ENCODE assay signal across 1 mouse cellular context in the genomic region with DNA sequence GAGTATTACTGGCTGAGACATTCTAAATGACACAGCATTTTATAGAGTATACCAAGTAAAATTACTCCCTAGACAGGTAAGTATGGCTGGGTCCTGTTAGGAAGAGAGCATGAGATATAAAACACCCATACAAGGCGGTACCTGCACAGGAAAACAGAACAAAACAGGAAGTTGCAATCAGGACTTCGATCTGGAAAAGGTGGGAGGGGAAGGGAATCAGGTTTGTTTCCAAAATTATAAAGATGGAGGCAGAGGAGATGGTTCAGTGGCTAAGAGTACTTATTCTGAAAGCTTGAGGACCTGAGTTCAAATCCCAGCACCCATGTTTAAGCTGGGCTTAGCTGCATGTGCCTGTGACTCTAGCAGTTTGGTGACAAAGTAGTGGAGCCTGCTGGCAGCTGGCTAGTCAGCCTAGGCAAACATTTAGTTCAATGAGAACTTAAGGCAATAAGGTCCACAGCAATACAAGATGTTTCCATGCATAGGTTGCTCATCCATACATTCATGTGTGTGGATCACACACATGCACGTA.
TF ChIP-seq lines count a peak whose summit lies in the region.

No protein-coding gene starts in this region.

TF ChIP-seq in CH12.LX, 34 proteins besides CTCF, POLR2A, EP300 and RAD21 (continued from another document):
- no peak for TF ChIP-seq GABPA (IDR thresholded peaks at IDR 0.05; ENCODE audit: insufficient replicate concordance, low read depth, low read length)
- no peak for TF ChIP-seq ZC3H11A (IDR thresholded peaks at IDR 0.05; ENCODE audit: low read depth, low read length)
- TF ChIP-seq ETS1 (conservative IDR thresholded peaks at IDR 0.05; ENCODE audit: low read depth, low read length): no peak
- no peak for TF ChIP-seq USF1 (IDR thresholded peaks at IDR 0.05; ENCODE audit: low read depth, low read length)
- no peak for TF ChIP-seq RCOR1 (conservative IDR thresholded peaks at IDR 0.05; ENCODE audit: low read depth, low read length)
- TF ChIP-seq CHD1 (IDR thresholded peaks at IDR 0.05; ENCODE audit: low read depth, low read length): no peak
- TF ChIP-seq IRF4 (IDR thresholded peaks at IDR 0.05; ENCODE audit: low read depth, low read length): no peak
- TF ChIP-seq BHLHE40 (IDR thresholded peaks at IDR 0.05; ENCODE audit: low read depth, low read length): no peak
- no peak for TF ChIP-seq ZMIZ1 (IDR thresholded peaks at IDR 0.05; ENCODE audit: low read depth, low read length)
